Mouse (Mus musculus): ENCODE data around the gene Spaca7.

GRCm38 (mm10) chr8:12576003-12576402, 3.2 kb downstream of the Spaca7 start:
- no peak for TF ChIP-seq POLR2A (IDR thresholded peaks at IDR 0.05; ENCODE audit: borderline replicate concordance, control insufficient read depth, low read depth, low read length)
- no peak for TF ChIP-seq CTCF (IDR thresholded peaks at IDR 0.05; ENCODE audit: control insufficient read depth, insufficient read depth, low read length)

All from bone marrow, adult 2 months (tissue).